Mouse (Mus musculus) spleen, postnatal 36 days (tissue): ENCODE measurements around the gene Diras2.

Experiments
- DNase-seq, 2 experiments: peaks; one replicate each; pipeline ENCODE4 v3.0.0; 2022; ENCODE audit warnings: low spot score in 2 of 2, mixed read lengths in 1 of 2

Gene Diras2

GRCm38 (mm10) chr13:52531121-52531520 is at the start of gene Diras2:
Gene Diras2 (minus strand): TSS chr13:52531279.
- DNase-seq, result no peak

GRCm38 (mm10) chr13:52578776-52579175 is 47.7 kb upstream of the Diras2 start:
- DNase-seq, result no peak

GRCm38 (mm10) chr13:52577939-52578338 is 46.9 kb upstream of the Diras2 start:
- DNase-seq, result peak; percentile 42 to 49

DNA sequence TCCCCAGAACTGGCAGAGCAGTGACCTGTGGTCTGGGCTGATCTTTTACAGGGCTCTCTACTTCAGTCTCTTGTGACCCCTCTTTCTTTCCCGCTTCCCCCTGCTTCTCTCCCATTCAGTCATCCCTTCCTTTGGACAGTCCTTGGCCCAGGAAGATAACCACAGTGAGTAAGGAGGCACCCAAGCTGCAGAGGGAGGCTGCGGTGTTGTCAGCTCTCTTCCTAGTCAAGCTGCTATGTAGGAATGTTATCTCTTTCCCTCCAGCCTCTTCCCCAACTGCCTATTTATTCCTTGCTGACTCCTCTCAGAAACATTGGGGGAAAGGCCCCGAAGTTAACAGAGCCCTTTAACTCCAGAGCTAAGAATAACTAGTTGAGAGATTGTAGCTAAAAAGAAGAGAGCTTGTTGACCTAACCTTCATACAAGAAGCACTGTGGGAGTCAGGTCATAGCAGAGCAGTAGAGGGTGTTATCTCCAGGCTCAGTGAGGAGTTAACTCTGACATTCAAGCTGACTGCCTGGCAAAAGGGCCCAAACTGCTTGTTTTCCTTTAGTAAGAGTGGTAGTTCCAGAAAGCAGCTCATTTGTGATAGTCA is 46.3 kb upstream of the Diras2 start:
- no peak for DNase-seq

- no peak for DNase-seq
These were observed 45.8 kb upstream of the Diras2 start for GRCm38 (mm10) chr13:52576841-52577240.

DNA sequence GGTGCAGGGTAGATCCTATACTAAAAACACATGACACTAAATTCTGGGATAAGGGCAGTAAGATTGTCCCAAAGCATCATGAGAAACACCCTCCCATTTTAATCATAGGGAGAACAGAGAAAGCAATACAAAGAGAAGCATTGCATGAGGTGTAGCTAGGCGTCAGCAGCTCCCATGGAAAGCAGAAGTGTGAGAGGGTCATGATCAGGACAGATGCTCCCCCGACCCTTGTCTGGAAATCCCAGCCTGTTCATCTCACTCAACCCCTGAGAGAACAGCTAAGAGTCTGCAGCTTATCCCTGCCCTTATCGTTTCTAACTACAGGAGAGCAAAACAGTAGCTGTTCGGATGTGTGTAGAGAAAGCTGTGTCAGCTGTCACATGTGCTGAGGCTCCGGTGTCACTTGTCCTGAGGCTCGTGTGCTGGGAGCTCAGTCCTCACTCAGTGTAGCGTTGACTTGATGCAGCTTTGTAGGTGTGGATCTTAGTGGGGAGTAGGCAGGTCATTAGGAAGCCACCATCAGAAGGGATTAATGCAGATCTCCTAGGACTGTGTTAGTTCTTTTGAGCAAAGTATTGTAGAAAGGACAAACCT is 45.0 kb upstream of the Diras2 start:
- peak; percentile 49 to 54 for DNase-seq

DNA sequence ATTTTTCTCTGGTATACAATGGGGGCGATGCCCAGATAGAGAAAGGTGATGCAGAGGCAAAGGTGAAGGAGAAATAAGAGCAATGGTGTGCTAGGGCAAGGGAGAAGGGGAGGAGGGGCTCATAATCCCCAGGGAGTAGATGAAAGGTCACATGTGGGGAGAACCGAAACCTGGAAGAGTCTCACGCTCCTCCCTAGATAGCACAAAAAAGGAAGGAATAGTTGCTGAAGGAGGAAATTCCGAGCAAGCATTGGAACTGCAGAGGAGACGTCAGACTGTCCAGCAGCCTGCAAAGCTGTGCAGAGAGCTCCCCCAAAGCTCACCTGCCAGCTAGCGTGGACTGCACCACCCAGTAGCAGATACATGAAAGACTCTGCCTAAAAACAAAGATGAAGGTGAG is 44.4 kb upstream of the Diras2 start:
- no peak for DNase-seq

GRCm38 (mm10) chr13:52574311-52574710 is 43.2 kb upstream of the Diras2 start:
- DNase-seq, result no peak

DNA sequence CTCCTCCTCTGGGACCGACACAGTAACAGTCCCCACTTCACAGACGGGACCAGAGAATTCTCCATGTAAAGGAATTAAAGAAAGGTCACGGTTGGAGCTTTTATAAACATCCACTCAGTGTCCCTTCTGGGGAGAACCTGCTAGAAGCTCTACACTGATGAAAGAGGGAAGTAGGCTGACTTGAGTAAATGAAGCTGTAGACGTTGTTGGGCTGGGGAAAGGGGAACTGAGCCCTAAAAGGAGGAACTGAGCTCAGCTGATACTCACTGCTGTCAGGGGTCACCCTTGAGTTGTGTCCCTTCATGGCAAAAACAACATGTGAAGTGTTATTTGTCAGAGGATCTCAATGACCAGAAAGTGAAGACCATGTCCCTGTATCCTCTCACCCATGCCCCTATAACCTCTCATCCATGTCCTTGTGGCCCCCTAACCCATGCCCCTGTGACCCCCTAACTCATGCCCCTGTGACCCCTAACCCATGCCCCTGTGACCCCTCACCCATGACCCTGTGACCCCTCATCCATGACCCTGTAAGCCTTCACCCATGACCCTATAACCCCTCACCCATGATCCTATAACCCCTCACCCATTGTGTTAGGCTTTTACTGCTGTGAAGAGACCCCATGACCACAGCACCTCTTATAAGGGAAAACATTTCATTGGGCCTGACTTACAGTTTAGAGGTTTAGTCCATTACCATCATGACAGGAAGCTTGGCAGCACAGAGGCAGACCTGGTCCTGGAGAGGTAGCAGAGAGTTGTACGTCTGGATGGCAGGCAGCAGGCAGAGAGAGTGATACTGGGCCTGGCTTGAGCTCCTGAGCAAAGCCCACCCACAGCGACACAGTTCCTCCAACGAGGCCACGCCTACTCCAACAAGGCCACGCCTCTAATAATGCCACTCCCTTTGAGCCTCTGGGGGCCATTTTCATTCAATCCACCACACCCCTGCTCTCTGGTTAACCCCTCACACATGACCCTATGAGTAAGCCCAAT is 41.7 kb upstream of the Diras2 start:
- peak; percentile 91 to 93 for DNase-seq

DNA sequence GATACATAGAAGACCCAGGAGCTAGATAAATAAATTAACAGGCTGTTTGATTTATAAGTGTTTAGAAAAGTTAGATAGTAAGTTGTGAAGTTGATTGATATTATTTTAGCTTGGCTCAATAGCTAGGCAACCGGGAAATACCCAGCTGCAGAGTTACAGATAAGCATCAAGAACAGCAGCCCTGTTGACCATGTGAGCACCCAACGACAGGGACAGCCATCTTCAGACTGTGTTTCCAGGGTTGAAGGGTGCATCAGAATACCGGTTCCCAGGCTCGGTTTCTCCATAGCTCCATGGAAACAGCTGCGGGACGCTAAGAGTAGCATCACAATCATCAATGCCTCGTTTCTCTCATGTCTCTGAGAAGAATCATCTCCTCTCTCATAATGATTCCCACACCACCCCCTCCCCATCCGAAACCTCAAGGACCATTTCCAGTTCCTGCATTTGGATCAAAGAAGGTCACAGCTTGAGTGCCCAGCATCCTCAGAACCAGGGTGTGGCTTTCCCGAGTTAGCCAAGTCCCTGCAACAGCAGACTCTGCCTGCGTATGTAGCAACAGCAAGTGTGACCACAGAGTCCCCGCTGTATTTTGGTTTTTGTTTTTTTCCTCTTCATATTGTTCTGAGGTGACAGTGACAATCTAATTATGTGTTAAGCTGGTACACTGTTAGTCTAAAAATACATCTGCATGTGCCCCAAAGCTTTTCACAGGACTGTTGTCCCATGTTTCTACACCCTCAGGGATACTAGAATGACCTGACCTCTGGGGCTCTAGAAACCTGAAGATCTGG is 40.7 kb upstream of the Diras2 start:
- DNase-seq, result peak; percentile 44 to 58

DNA sequence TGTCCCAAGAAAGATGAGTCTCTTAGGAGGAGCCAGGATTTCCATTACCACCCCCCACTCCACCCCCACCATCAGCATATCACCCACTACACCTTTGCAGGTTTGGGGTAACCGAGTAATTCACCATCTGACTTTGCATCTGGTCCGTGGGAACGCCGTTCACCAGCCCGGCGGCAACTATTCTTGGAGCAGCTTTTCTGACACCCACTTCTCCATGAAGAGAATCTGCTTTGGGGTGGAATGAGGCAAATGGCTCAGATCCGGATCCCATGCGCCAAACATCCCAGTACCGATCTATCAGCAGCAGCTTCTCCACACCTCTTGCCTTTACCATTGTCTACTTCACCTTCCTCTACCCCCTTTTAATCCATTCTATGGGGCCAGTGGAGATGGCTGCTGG is 39.2 kb upstream of the Diras2 start:
- no peak for DNase-seq

DNA sequence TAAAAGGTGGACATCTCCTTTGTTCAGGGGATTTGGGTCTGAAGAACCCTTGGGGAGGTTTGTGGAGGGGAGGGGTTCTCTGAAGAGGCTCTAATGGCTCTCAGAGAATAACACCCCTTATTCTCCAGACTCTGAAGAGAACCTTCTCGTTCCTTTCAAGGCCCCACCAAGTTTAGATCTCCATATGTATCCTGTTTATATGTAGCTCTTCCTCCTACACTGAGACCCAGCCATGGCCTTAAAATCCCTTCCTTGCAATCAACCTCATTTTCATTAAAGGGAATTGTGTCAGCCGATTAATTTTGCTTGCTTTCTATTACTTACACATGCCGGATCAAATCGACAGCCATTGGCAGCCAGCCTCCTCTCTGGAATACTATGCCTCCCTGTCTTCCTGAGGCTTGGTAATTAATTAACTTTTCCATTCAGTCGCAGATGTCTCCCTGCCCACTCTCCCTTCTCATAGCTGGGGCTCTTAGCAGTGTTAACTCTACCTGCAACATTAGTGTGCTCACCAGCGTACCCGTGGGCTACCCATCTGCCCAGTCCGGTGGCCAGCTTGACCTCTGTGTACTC is 38.2 kb upstream of the Diras2 start:
- DNase-seq, result no peak

DNA sequence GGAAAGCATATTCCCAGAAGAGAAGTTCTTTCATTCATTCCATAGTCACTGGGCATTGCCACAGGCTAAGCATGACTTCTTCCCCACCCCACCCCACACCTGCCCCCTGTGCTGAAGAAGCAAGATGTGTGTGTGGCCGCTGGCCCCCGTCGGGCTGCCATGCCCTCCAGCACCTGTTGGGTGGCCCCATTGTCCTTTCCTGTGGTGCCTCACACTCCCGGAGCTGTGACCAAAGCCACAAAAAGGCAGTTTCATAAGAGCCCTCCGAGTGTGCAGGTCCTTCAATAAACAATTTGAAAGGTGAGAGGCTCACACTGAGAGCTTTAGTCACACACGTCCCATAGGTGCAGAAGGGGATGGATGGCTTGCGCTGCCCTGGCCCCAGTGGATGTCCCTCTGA is 35.7 kb upstream of the Diras2 start:
- peak; percentile 67 to 71 for DNase-seq

DNA sequence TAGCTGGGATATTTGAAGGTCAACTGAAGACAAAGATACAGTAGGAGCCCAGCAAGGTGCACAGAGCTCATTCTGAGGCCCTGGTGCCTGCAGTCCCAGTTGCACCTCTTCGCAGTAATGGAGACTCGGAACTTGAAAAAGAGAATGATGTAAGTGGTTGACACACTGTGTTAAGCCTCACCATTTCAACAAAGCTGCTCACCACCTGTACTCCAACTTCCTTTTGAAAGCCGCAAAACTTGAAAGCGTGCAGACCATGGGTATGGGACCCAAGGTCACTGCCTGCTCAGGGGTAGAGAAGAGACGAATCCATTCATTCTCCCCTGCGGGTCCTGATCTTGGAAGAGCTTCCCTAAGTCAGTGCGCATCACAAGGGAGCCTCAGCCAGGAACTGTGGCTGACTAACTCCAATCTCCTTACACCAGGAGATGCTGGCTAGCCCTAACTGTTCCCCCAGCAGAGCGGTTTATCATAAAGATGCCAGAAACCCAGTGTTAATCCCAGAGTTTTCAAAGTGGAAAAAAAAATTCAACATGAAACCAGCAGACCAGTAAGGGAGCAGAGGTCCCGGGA is 35.2 kb upstream of the Diras2 start:
- DNase-seq, result peak; percentile 74 to 78

DNA sequence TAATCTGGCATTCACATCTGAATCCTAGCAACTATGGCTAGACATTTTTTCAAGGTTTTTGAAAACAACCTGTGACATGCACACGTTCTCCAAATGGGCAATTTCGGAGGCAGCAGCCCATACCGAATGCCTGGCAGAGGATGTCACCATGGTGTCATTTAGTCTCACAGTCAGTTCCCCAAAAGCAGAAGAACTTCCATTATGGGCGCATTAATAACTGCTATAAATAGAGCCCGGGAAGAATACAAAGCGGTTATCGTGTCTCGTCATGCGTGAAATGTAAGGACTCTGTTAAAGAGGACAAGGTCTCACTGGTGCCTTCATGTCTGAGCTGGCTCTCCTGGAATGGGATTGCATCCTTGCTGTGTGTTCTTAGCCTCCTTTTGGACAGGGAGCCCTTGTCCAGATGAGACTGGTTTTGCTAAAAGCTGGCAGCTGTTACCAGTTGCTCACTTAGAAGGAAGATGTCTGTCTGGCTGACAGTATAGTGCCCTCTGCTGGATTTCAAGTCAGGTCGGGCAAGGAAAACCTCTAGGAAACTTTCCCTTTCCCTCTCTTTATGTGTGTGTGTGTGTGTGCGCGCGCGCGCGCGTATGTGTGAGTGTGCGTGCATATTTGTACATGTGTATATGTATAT is 34.1 kb upstream of the Diras2 start:
- DNase-seq, result peak in 1 of 2 experiments; percentile 30

DNA sequence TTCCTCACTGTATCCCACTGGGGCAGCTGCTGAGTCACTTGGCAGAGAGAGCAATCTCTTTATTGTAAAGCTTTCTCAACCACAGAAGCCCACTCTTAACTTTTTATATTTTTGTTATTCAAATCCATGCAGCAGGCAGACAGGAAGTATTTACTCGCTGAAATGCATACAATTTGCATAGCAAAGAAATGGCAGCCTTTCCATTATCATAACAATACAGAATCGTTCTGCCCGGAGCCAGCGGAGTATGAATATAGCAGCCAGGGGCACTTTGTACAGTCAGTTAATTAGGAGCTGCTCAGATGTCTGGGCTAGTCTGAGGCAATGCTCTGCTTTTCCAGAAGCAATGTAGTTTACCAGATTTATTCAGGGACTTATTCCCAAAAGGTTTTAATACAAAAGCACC is 31.1 kb upstream of the Diras2 start:
- DNase-seq, result peak; percentile 54 to 65

GRCm38 (mm10) chr13:52561367-52562165 is 30.5 kb upstream of the Diras2 start:
- DNase-seq, result no peak

DNA sequence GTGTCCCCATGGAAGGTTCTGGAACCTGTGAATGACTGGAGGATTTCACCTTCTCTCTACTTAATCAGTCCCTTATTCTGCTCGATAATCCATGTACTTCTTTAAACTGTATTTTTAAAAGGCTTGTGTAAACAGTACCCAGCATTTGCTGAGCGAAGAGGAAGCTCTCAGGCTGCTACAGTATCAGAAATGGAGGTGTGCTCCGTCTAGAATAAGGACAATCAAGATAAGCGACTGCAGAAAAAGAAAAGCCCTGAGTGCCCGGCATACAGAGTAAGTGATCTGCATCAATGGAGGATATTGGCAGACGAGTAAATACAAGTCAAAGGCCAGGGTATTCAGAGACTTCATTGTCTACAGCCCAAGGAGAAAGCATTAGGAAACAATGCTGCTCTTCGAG is 26.3 kb upstream of the Diras2 start:
- no peak for DNase-seq

DNA sequence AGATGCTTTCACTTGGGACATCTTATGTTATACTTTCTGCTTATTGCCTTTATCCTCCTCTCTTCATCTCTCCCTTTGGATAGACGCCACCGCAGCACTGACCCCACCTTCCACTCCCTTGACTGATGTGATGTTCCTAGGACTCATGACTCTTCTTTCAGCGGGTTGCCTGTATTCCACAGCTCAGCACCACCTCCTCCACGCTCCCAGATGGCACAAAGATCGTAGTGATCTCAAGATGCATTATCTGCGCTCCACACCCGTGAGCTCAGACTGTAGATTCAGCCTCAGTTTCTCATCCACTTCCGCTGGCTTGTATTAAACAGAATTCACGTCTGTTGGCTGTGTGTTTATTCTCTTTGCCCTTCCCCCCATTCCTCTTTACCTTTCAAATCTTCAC is 23.6 kb upstream of the Diras2 start:
- no peak for DNase-seq
